Mouse (Mus musculus): ENCODE measurements at regions not wholly inside any gene's neighbourhood (a gene's known extent, or its start where the extent isn't known, plus 50 kb on each side); places are given as distances from the start of the nearest gene placed in this dataset.

DNA sequence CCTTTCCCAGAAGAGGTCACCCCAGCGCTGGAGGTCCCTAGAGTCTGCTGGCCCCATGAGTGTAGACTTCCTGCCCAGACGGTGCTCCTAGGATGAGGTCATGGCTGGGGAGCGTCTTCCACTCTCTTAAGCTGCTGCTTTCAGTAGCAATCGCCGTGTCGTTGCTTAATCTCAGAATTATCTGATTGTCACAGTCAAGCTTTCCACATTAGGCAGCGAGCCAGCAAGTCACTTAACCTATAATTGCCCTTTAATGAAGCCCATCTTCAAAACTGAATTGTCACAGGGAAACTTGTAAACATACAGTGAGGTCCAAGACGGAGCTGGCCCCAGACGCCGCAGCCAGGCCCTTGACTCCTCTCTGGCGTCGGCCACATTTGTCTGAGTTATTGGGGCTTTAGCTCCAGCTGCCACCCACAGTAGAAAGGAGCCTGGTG lies 220.2 kb upstream of the Tle3 start:
- H3K4me2 ChIP-seq (ENCODE audit: low read depth, low read length, poor library complexity, severe bottlenecking) = no peak overlapping the region
- no peak for DNase-seq (ENCODE audit: low spot score)
- H3K27ac ChIP-seq (ENCODE audit: low read depth, low read length) = no peak overlapping the region
- no peaks in the 10 kb centered on the region for H3K36me3 ChIP-seq (ENCODE audit: insufficient read depth, low read length)
- H3K4me3 ChIP-seq (ENCODE audit: low read depth, low read length) = no peak overlapping the region
- TF ChIP-seq CTCF (IDR thresholded peaks at IDR 0.05) = no peak
- H3K4me1 ChIP-seq (ENCODE audit: insufficient read depth, low read length) = no peaks in the 10 kb centered on the region; the same call in 1 of the 2 replicates
- 56% methylated on average over 12 of the region's 12 CpGs for WGBS
- H3K9me3 ChIP-seq (ENCODE audit: low read length) = no peaks in the 10 kb centered on the region
- no peaks in the 10 kb centered on the region for H3K27me3 ChIP-seq (ENCODE audit: insufficient read depth, low read length)
- H3K9ac ChIP-seq (replicated peaks; ENCODE audit: low read length, poor library complexity, severe bottlenecking) = no peak overlapping the region
- no peak for ATAC-seq (ENCODE audit: low FRiP score)

DNA sequence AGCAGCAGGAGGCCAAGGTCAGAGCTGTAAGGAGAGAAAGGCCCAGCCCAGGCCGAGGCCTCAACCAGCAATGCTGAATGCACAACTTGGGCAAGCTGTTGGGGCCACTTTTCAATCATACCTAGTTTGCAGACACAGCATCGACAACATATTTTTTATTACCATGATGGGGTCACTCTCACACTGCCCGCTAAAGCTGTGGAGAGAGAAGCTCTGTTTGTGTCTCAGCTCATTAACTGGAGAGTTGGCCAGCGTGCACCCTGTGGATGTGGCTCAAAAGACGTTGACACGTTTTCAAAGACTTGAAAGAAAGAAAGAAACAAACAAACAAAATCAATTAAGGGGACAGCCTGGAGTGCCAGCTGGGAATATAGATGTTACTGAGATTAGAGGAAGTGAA lies 217.4 kb upstream of the Tle3 start:
- DNase-seq (ENCODE audit: low spot score) (no peak), ATAC-seq (ENCODE audit: low FRiP score) (no peak)
- H3K4me1 ChIP-seq (ENCODE audit: insufficient read depth, low read length) = peaks cover 5% of the 10 kb centered on the region; the same call in 1 of the 2 replicates
- no peaks in the 10 kb centered on the region for H3K36me3 ChIP-seq (ENCODE audit: insufficient read depth, low read length)
- H3K27ac ChIP-seq (ENCODE audit: low read depth, low read length) = no peak overlapping the region
- 0 out of 2 replicates have a peak, but pooled peaks cover 4% of the 10 kb centered on the region for H3K27me3 ChIP-seq (ENCODE audit: insufficient read depth, low read length)
- H3K9ac ChIP-seq (replicated peaks; ENCODE audit: low read length, poor library complexity, severe bottlenecking) = no peak overlapping the region
- WGBS = 29% methylated on average over 6 of the region's 6 CpGs
- no peak overlapping the region for H3K4me3 ChIP-seq (ENCODE audit: low read depth, low read length)
- H3K9me3 ChIP-seq (ENCODE audit: low read length) = no peaks in the 10 kb centered on the region
- no peak for TF ChIP-seq CTCF (IDR thresholded peaks at IDR 0.05)
- H3K4me2 ChIP-seq (ENCODE audit: low read depth, low read length, poor library complexity, severe bottlenecking) = no peak overlapping the region

DNA sequence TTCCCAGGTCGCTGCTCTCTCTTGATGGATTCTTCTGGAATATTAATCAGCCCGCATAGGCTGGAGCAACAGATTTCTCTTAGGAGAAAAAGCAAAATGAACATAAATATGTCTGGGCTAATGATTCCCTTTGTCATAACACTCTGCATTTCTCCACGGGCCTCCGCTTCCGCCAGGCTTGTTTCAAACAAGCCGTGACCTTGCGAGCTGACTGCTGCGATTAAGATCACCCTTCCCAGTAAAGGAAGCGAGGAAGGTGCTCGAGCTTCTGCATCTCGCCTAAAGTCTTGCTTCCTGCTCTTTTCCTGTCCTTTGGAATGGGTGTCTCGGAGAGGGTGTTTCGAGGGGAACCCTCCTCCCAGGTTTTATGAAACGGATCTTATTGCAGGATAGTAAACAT lies 216.3 kb upstream of the Tle3 start:
- ATAC-seq (ENCODE audit: low FRiP score) (no peak), DNase-seq (ENCODE audit: low spot score) (no peak)
- H3K9ac ChIP-seq (replicated peaks; ENCODE audit: low read length, poor library complexity, severe bottlenecking) = no peak overlapping the region

DNA sequence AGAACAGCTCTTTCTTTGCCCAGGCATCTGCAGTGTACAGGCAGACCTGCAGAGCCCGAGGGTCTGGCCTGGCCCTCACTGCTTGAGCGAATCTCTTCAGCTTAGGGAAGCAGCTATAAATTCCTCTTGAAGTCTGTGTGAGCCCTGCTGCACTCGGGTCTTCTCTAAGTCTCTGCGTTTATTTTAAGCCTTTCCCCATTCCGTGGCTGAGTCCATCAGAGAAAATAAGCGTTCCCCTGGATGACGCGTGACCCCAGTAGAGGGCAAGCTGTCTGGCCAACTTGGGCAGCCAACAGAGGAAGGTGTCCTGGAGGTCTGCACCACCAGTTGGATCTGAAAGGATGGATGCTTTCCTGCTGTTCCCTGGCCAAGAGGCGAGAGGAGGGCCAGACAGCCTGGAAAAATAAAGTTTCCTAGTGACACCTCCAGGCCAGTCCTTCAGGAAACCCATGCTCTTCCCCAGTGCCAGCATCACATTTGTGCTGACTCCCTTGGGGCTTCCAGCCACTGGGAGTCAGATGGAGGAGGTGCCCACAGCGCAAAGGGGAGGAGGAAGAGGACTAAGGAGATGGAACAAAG lies 213.9 kb upstream of the Tle3 start:
- no peak overlapping the region for H3K4me2 ChIP-seq (ENCODE audit: low read depth, low read length, poor library complexity, severe bottlenecking)
- WGBS = 47% methylated on average over 10 of the region's 10 CpGs
- no peak overlapping the region for H3K4me3 ChIP-seq (ENCODE audit: low read depth, low read length)
- H3K27me3 ChIP-seq (ENCODE audit: insufficient read depth, low read length) = 0 out of 2 replicates have a peak, but pooled peaks cover 4% of the 10 kb centered on the region
- peaks cover 10% of the 10 kb centered on the region; the same call in 1 of the 2 replicates for H3K4me1 ChIP-seq (ENCODE audit: insufficient read depth, low read length)
- no peak overlapping the region for H3K9ac ChIP-seq (replicated peaks; ENCODE audit: low read length, poor library complexity, severe bottlenecking)
- no peak for TF ChIP-seq CTCF (IDR thresholded peaks at IDR 0.05)
- no peak overlapping the region for H3K27ac ChIP-seq (ENCODE audit: low read depth, low read length)
- no peak for DNase-seq (ENCODE audit: low spot score)
- H3K9me3 ChIP-seq (ENCODE audit: low read length) = no peaks in the 10 kb centered on the region
- H3K36me3 ChIP-seq (ENCODE audit: insufficient read depth, low read length) = no peaks in the 10 kb centered on the region
- ATAC-seq (ENCODE audit: low FRiP score) = no peak

More for the DNA sequence above, 216.3 kb upstream of the Tle3 start:
- TF ChIP-seq CTCF (IDR thresholded peaks at IDR 0.05) = no peak
- H3K27ac ChIP-seq (ENCODE audit: low read depth, low read length) = no peak overlapping the region
- H3K4me3 ChIP-seq (ENCODE audit: low read depth, low read length) = no peak overlapping the region
- H3K27me3 ChIP-seq (ENCODE audit: insufficient read depth, low read length) = 0 out of 2 replicates have a peak, but pooled peaks cover 4% of the 10 kb centered on the region
- H3K9me3 ChIP-seq (ENCODE audit: low read length) = no peaks in the 10 kb centered on the region
- no peak overlapping the region for H3K4me2 ChIP-seq (ENCODE audit: low read depth, low read length, poor library complexity, severe bottlenecking)
- 43% methylated on average over 14 of the region's 14 CpGs for WGBS
- H3K4me1 ChIP-seq (ENCODE audit: insufficient read depth, low read length) = peaks cover 5% of the 10 kb centered on the region; the same call in 1 of the 2 replicates
- H3K36me3 ChIP-seq (ENCODE audit: insufficient read depth, low read length) = no peaks in the 10 kb centered on the region

DNA sequence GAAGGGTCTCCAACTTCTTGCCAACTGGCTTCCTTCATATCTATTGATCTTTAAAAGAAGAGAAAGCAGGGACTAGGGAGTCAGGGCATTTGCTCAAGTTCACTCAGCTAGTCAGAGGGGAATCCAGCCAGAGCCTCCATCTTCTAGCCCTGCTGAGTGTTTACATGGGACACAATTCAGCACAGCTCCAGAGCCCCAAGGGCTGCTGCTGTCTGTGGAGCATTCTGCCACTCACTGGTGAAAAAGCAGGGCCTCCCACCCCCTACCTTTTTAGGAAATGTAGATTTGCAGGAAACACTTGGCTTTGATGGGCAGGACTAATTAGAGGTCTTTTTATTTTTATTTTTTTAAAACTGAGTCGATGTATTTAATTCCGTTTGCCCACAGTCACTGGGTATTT lies 213.0 kb upstream of the Tle3 start:
- 0 out of 2 replicates have a peak, but pooled peaks cover 4% of the 10 kb centered on the region for H3K27me3 ChIP-seq (ENCODE audit: insufficient read depth, low read length)
- DNase-seq (ENCODE audit: low spot score) = no peak
- ATAC-seq (ENCODE audit: low FRiP score) = no peak
- H3K9me3 ChIP-seq (ENCODE audit: low read length) = no peaks in the 10 kb centered on the region
- no peak for TF ChIP-seq CTCF (IDR thresholded peaks at IDR 0.05)
- H3K36me3 ChIP-seq (ENCODE audit: insufficient read depth, low read length) = no peaks in the 10 kb centered on the region
- H3K4me1 ChIP-seq (ENCODE audit: insufficient read depth, low read length) = peaks cover 13% of the 10 kb centered on the region; the same call in 1 of the 2 replicates
- H3K27ac ChIP-seq (ENCODE audit: low read depth, low read length) = no peak overlapping the region
- no peak overlapping the region for H3K4me2 ChIP-seq (ENCODE audit: low read depth, low read length, poor library complexity, severe bottlenecking)
- WGBS = 84% methylated on average over 2 of the region's 2 CpGs
- H3K9ac ChIP-seq (replicated peaks; ENCODE audit: low read length, poor library complexity, severe bottlenecking) = no peak overlapping the region
- H3K4me3 ChIP-seq (ENCODE audit: low read depth, low read length) = no peak overlapping the region

DNA sequence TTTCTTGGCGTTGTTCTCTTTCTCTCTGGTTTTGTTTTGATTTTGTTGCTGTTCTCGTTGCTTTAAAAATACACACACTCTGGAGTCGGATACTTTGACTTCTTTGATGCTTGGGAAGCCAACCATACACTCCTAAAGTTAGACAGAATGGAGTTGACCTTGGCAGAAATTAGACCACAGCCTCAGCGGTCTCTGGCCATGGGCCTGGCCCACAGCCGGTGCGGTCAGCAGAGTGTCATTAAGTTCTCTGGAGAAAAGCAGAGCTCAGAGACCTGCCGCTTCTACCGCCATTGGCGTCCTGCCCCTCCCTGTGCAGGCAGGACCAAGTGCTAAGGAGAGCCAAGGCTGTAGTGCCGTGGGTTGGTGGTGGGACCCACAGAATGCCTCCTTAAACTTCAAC lies 212.6 kb upstream of the Tle3 start:
- ATAC-seq (ENCODE audit: low FRiP score) (no peak), DNase-seq (ENCODE audit: low spot score) (no peak)
- Histone ChIP-seq H3K9me3 (ENCODE audit: low read length) (no peaks in the 10 kb centered on the region), H3K9ac (replicated peaks; ENCODE audit: low read length, poor library complexity, severe bottlenecking) (no peak overlapping the region), H3K27ac (ENCODE audit: low read depth, low read length) (no peak overlapping the region), H3K4me2 (ENCODE audit: low read depth, low read length, poor library complexity, severe bottlenecking) (no peak overlapping the region), H3K4me1 (ENCODE audit: insufficient read depth, low read length) (peaks cover 15% of the 10 kb centered on the region; the same call in 1 of the 2 replicates), H3K4me3 (ENCODE audit: low read depth, low read length) (no peak overlapping the region), H3K36me3 (ENCODE audit: insufficient read depth, low read length) (no peaks in the 10 kb centered on the region), H3K27me3 (ENCODE audit: insufficient read depth, low read length) (0 out of 2 replicates have a peak, but pooled peaks cover 4% of the 10 kb centered on the region)
- 76% methylated on average over 10 of the region's 10 CpGs for WGBS
- no peak for TF ChIP-seq CTCF (IDR thresholded peaks at IDR 0.05)
